Mouse (Mus musculus) left cerebral cortex, adult 2 months (tissue): ENCODE measurements around the gene Fam20b. TPM values are rescaled to one million over a fixed set of nuclear protein-coding genes. Genes with fewer than 3 reads are reported as not detected.

Experiments
- DNase-seq, 2 experiments: peaks; one replicate each; pipeline ENCODE4 v3.0.0; 2021 to 2022; ENCODE audit warnings: low spot score in 2 of 2, mixed read lengths in 1 of 2; ENCODE audit errors: extremely low spot score in 1 of 2
- H3K27ac ChIP-seq: fragments of 200-600 bp; 2 replicates; pipeline ENCODE4 v1.8.1; 2022
- H3K4me3 ChIP-seq: fragments of 200-600 bp; 2 replicates; pipeline ENCODE4 v1.8.1; 2022
- CTCF ChIP-seq: fragments of 200-600 bp; IDR thresholded peaks from 2 replicates; pipeline ENCODE4 v1.8.1; 2022; ENCODE audit warnings: antibody characterized with exemption, mild to moderate bottlenecking, moderate library complexity
- intact Hi-C: fragments of 180-260 bp; cut with DNase I; formaldehyde crosslinking; loops from one replicate; pipeline ENCODE4 v1.15.1; 2025
- long read RNA-seq, 2 experiments: library from polyadenylated mRNA; stranded (forward); transcript quantifications; one replicate each; pipeline ENCODE4 v2.0.0; 2021; ENCODE audit warnings: borderline mapping rate in 2 of 2
- total RNA-seq, 2 experiments: library from RNA; stranded (reverse); gene quantifications; 2 replicates each; pipeline ENCODE4 v1.2.3; 2021

Fam20b gene
- total RNA-seq, result 10 to 100 TPM; 74.0 to 78.6 TPM
- long read RNA-seq, experiment 1, full-length matches to known transcripts, result 81 of 115 reads
- long read RNA-seq, experiment 1, partial matches to known transcripts, result 30 of 115 reads
- long read RNA-seq, experiment 1, other reads (novel, unspliced or antisense), result 4 of 115 reads
- long read RNA-seq, experiment 2, full-length matches to known transcripts, result 65 of 100 reads
- long read RNA-seq, experiment 2, partial matches to known transcripts, result 10 of 100 reads
- long read RNA-seq, experiment 2, other reads (novel, unspliced or antisense), result 25 of 100 reads

- peak within 1 kb of the TSS; percentile 94 for H3K4me3 ChIP-seq
- H3K27ac ChIP-seq, result peak within 1 kb of the TSS; percentile 93
- intact Hi-C loops, result no loop called here
- peak; percentile 98 for DNase-seq
- no peak for TF ChIP-seq CTCF
Observed at GRCm38 (mm10) chr1:156718950-156719805, at the start of gene Fam20b. TSS of gene Fam20b (minus strand) at chr1:156719086.

- peak in 1 of 2 experiments; percentile 25 for DNase-seq
- intact Hi-C loops, result loop anchor here (5.0 kb wide), 2 partner anchors 72 to 232 kb away; partner anchors contain the start of gene Angptl1
Observed at GRCm38 (mm10) chr1:156765311-156765710, 46.4 kb upstream of the Fam20b start.

DNA sequence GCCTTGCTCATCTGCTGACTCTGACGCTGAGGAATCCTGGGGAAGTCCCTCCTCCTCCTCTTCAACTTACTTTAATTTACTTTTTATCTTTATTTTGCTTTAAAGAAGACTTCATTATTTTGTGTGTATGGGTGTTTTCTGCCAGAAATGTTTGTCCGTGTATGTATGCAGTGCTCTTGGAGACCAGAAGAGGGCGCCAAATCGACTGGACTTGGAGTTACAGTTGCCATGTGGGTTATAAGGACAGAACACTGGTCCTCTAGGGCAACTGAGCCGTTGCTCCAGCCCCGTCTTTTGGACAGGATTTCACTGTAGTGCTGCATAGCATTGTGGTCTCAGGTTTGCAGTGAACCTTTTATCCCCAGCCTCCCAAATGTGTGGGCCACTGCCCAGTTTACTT is 45.7 kb upstream of the Fam20b start:
- H3K4me3 ChIP-seq, result no peak overlapping the region
- DNase-seq, result no peak
- no peak overlapping the region for H3K27ac ChIP-seq
- peak; percentile 25 for TF ChIP-seq CTCF
- intact Hi-C loops, result no loop called here

More at GRCm38 (mm10) chr1:156765311-156765710, 46.4 kb upstream of the Fam20b start:
- H3K27ac ChIP-seq, result no peak overlapping the region
- TF ChIP-seq CTCF, result no peak
- no peak overlapping the region for H3K4me3 ChIP-seq

GRCm38 (mm10) chr1:156763280-156763679 is 44.4 kb upstream of the Fam20b start:
- Histone ChIP-seq H3K4me3 (no peak overlapping the region), H3K27ac (no peak overlapping the region)
- intact Hi-C loops, result no loop called here
- no peak for TF ChIP-seq CTCF
- no peak for DNase-seq

GRCm38 (mm10) chr1:156761430-156761801 is 42.5 kb upstream of the Fam20b start:
- no peak for DNase-seq
- intact Hi-C loops, result no loop called here
- Histone ChIP-seq H3K4me3 (no peak overlapping the region), H3K27ac (no peak overlapping the region)
- TF ChIP-seq CTCF, result no peak

DNA sequence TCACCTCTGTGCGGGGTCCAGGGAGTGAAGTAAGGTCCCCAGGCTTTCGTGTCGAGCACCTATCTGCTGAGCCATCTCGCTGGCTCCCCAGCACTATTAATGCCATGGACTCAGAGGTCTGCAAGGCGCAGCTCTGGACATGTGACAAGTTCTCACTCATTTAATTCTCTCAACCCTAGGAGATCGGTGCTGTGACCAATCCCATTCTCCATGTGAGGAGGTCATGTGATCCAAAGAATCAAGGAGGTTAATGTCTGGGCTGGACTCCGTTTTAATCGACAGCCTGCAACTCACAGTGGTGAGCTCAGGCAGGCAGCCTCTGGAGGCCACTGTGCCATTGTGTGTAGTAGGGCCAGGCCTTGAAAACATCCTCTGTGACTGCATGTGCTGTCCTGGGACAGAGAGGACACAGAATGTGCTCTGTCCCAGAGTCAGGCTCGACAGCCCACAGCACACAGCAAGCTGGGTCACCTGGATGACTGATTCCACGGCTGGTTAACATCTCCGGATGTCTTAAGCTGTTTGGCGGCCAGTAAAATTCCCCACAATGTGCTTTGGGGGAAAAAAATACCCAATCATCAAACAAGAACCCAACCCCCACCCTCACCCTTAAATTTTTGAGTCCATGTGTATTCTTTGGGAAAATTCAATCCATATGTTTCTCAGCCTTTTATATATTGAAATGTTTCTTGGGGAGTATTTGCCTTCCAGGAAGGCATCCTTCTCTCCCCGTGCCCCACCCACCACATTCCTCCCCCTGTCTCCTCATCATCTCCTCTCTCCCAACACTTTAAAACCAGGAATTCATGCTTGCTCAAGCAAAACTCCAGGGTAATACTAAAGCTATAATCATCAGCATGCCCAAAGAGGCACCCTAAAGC is 41.9 kb upstream of the Fam20b start:
- no peak overlapping the region for H3K27ac ChIP-seq
- intact Hi-C loops, result no loop called here
- no peak for TF ChIP-seq CTCF
- no peak overlapping the region for H3K4me3 ChIP-seq
- no peak for DNase-seq

- H3K27ac ChIP-seq, result no peak overlapping the region
- intact Hi-C loops, result no loop called here
- TF ChIP-seq CTCF, result no peak; the same call in 1 of the 2 replicates
- H3K4me3 ChIP-seq, result no peak overlapping the region
- no peak for DNase-seq
Observed at GRCm38 (mm10) chr1:156758326-156758725, 39.4 kb upstream of the Fam20b start.

GRCm38 (mm10) chr1:156754608-156755413 is 35.9 kb upstream of the Fam20b start:
- TF ChIP-seq CTCF, result no peak
- DNase-seq, result no peak
- Histone ChIP-seq H3K4me3 (no peak overlapping the region), H3K27ac (no peak overlapping the region)
- intact Hi-C loops, result no loop called here

GRCm38 (mm10) chr1:156752990-156753389 is 34.1 kb upstream of the Fam20b start:
- Histone ChIP-seq H3K4me3 (no peak overlapping the region), H3K27ac (no peak overlapping the region)
- intact Hi-C loops, result no loop called here
- no peak for TF ChIP-seq CTCF
- DNase-seq, result no peak

DNA sequence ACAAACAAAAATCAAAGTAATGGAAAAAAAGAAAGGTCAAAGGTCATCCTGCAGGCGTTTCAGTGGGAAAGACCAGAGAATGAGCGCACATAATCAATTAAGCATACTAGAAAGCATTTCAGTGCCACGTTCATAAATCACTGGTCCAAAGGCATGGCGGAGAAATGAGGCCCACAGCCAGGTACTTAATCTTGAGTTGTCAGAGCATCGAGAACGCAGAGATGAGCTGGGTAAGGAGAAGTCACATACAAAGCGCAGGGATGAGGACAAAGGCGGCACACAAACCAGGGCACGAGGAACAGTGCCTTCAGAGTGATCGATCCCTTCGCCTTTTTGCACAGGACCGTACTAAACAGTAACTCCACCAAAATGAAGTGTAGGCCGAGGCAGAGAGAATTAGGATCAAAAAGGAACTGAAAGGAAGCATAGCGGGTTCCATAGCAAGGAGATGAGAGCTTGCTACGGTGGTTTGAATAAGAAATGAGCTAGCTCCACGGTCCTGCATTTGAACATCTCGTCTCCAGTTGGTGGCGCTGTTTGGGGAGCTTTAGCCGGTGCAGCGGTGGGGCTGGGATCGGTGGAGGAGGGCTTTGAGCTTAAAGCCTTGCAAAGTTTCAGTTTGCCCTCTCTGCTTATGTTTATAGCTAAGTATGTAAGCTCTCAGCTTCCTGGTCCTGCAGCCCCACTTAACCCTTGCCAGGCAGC is 33.3 kb upstream of the Fam20b start:
- Histone ChIP-seq H3K4me3 (peak overlapping the region; percentile 8), H3K27ac (no peak overlapping the region)
- intact Hi-C loops, result no loop called here
- DNase-seq, result peak; percentile 63 to 74
- peak; percentile 81 for TF ChIP-seq CTCF
